27 mouse cellular contexts compared by ENCODE assay signal in genomic region chr1:105944927-105945580, GRCm38 (mm10). TPM values are rescaled to one million over a fixed set of nuclear protein-coding genes. Genes with fewer than 3 reads are reported as not detected.
A peak's percentile ranks its signal among the peaks of the same experiment; 100 is the strongest.
DNase-seq lines count a peak whose midpoint lies in the region; ATAC-seq and TF ChIP-seq lines count a peak whose summit lies in the region.
"Had no signal": no experiment of that assay in that cellular context is flagged by ENCODE, and none has a peak within 500 bp of the region (broad histone marks: within the 10 kb centered on the region; RNA-seq: fewer than 3 reads in every experiment).

No protein-coding gene starts in this region.

- H3K27ac ChIP-seq in hindbrain, embryonic 16.5 days (ENCODE audit: low read depth, low read length): no peak overlapping the region
- H3K27ac ChIP-seq: embryonic facial prominence, embryonic 12.5 days; forebrain, embryonic 15.5 days; heart, adult 2 months; hindbrain, embryonic 12.5 days; limb, embryonic 12.5 days; lung, embryonic 15.5 days; midbrain, embryonic 10.5 days; neural tube, embryonic 13.5 days; stomach, postnatal 0 days had no signal

- TF ChIP-seq POLR2A in brain, embryonic 14.5 days (IDR thresholded peaks at IDR 0.05; ENCODE audit: borderline replicate concordance, extremely low read depth, insufficient read depth, insufficient read length, poor library complexity, severe bottlenecking): no peak

- TF ChIP-seq CTCF in brain, embryonic 14.5 days (IDR thresholded peaks at IDR 0.05; ENCODE audit: borderline replicate concordance, extremely low read depth, insufficient read depth, insufficient read length): no peak

- no peak for ATAC-seq in hindbrain, embryonic 16.5 days
- ATAC-seq: CD4-positive, CD25-positive, alpha-beta regulatory T cell, adult 4 months; forebrain, embryonic 15.5 days; intestine, postnatal 0 days had no signal

- no peak overlapping the region for H3K9ac ChIP-seq in hindbrain, embryonic 16.5 days (ENCODE audit: low read depth, low read length)
- H3K9ac ChIP-seq: embryonic facial prominence, embryonic 12.5 days; forebrain, embryonic 15.5 days; hindbrain, embryonic 12.5 days; limb, embryonic 12.5 days; lung, embryonic 15.5 days; neural tube, embryonic 13.5 days had no signal

- H3K36me3 ChIP-seq in hindbrain, embryonic 16.5 days (ENCODE audit: control insufficient read depth, insufficient read depth, low read length): no peaks in the 10 kb centered on the region
- H3K36me3 ChIP-seq: embryonic facial prominence, embryonic 12.5 days; forebrain, embryonic 15.5 days; hindbrain, embryonic 12.5 days; limb, embryonic 12.5 days; lung, embryonic 15.5 days; midbrain, embryonic 10.5 days; neural tube, embryonic 13.5 days had no signal

- 75% methylated on average over 10 of the region's 10 CpGs for WGBS in hindbrain, embryonic 16.5 days

- H3K27me3 ChIP-seq in hindbrain, embryonic 16.5 days (replicated peaks; ENCODE audit: control insufficient read depth, insufficient read depth, low read length): no peaks in the 10 kb centered on the region
- H3K27me3 ChIP-seq: embryonic facial prominence, embryonic 12.5 days; forebrain, embryonic 15.5 days; hindbrain, embryonic 12.5 days; limb, embryonic 12.5 days; lung, embryonic 15.5 days; neural tube, embryonic 13.5 days had no signal

- no peaks in the 10 kb centered on the region for H3K9me3 ChIP-seq in hindbrain, embryonic 16.5 days (ENCODE audit: control insufficient read depth, low read length)
- H3K9me3 ChIP-seq: embryonic facial prominence, embryonic 12.5 days; forebrain, embryonic 15.5 days; hindbrain, embryonic 12.5 days; limb, embryonic 12.5 days; lung, embryonic 15.5 days; midbrain, embryonic 10.5 days; neural tube, embryonic 13.5 days had no signal

- peak; percentile 33 to 51 for DNase-seq in frontal cortex, adult 2 months (ENCODE audit: extremely low spot score in 1 of 2, low spot score in 1 of 2)
- no peak for DNase-seq in frontal cortex, postnatal 10 days (ENCODE audit: low spot score in 2 of 2)
- DNase-seq in left cerebral cortex, adult 11 months (ENCODE audit: low spot score): peak; percentile 38
- DNase-seq in left cerebral cortex, postnatal 4 days: no peak
- DNase-seq in brain, embryonic 14.5 days (ENCODE audit: low read depth): peak; percentile 4
- DNase-seq in right cerebral cortex, postnatal 25 days: peak; percentile 14
- DNase-seq in embryo, embryonic 9.5 days (ENCODE audit: extremely low spot score): no peak
- DNase-seq: adrenal gland, postnatal 25 days; cerebellum, adult 9-10 months; cerebellum, postnatal 36 days; heart, adult 2 months; heart, postnatal 36 days; kidney, adult 9 months; kidney, postnatal 10 days; thymus, adult 2 months; thymus, postnatal 36 days had no signal

- no peak overlapping the region for H3K4me3 ChIP-seq in hindbrain, embryonic 16.5 days (ENCODE audit: low read length)
- H3K4me3 ChIP-seq: embryonic facial prominence, embryonic 12.5 days; forebrain, embryonic 15.5 days; heart, adult 2 months; hindbrain, embryonic 12.5 days; limb, embryonic 12.5 days; lung, embryonic 15.5 days; midbrain, embryonic 10.5 days; neural tube, embryonic 13.5 days had no signal

- H3K4me1 ChIP-seq in hindbrain, embryonic 16.5 days (ENCODE audit: control insufficient read depth, insufficient read depth, low read depth, low read length): no peaks in the 10 kb centered on the region; the same call in 1 of the 2 replicates
- H3K4me1 ChIP-seq: hindbrain, embryonic 12.5 days; lung, embryonic 15.5 days; midbrain, embryonic 10.5 days; neural tube, embryonic 13.5 days had no signal

- H3K4me2 ChIP-seq in hindbrain, embryonic 16.5 days (ENCODE audit: low read length): no peak overlapping the region
- H3K4me2 ChIP-seq: embryonic facial prominence, embryonic 12.5 days; forebrain, embryonic 15.5 days; hindbrain, embryonic 12.5 days; limb, embryonic 12.5 days; lung, embryonic 15.5 days; neural tube, embryonic 13.5 days had no signal

- intact Hi-C loops in left cerebral cortex, postnatal 4 days (cut with DNase I): loop anchor here (2.0 kb wide), 1 partner anchor 48 kb away; no protein-coding TSS in a partner anchor

RNA-seq across cellular contexts. Expression of gene Zcchc2, which starts 45.2 kb away (rescaled TPM):
- polyA plus RNA-seq in frontal cortex, adult 2 months (2012; rRNA removed): 16.7 TPM in 2 replicates
- total RNA-seq in left cerebral cortex, postnatal 4 days (2021): 10 to 100 TPM; 22.7 to 24.9 TPM
- polyA plus RNA-seq in brain, embryonic 14.5 days (2012; rRNA removed): 12.5 and 15.6 TPM in 2 replicates
- polyA plus RNA-seq in hindbrain, embryonic 16.5 days (2015; fragmentation: Nextera tagmentation; extraction: Ambion mirVana): 2.8 and 2.9 TPM in 2 replicates

Comparison
In these comparisons a context has a peak if more than half of its experiments do, and no peak if none do; other contexts are left out.
1. DNase-seq: peak in frontal cortex, adult 2 months (2 of 2), left cerebral cortex, adult 11 months (single experiment), brain, embryonic 14.5 days (single experiment) and right cerebral cortex, postnatal 25 days (single experiment); none in frontal cortex, postnatal 10 days (0 of 2), left cerebral cortex, postnatal 4 days (single experiment) and embryo, embryonic 9.5 days (single experiment).